Mouse (Mus musculus): ENCODE data around the gene Bpifb6. TPM values are rescaled to one million over a fixed set of nuclear protein-coding genes. Genes with fewer than 3 reads are reported as not detected.

Gene Bpifb6
- polyA plus RNA-seq, 1 experiment from 2014 or later: 0.12 TPM

DNA sequence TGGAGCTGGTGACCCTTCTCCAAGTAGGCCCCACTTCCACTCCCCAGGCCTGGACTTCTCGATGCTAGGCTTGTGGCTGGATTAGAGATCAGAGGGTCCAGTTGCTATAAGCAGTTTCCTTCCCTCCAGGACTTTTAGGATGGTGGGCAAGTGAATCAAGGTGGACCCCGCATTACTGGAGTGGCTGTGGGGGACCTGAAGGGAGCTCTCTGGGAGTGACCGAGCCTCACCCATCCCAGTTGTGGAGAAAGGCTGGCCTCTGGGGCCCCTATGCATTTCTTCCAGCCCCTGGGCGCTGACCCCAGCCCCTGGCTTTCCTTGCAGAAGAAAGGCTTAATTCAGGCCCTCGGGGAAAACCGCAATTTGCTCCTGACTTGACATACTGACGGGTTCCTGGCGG, 17.7 kb downstream of the Bpifb6 start, which contains the start of gene Bpifb3:
Bpifb3 (plus strand) TSS at position 301 of the 400 bp plus-strand sequence.
- WGBS: 67% methylated on average over 8 of the region's 8 CpGs
- ATAC-seq (ENCODE audit: low FRiP score, low read depth): no peak
- H3K9me3 ChIP-seq: no peaks in the 10 kb centered on the region

DNA sequence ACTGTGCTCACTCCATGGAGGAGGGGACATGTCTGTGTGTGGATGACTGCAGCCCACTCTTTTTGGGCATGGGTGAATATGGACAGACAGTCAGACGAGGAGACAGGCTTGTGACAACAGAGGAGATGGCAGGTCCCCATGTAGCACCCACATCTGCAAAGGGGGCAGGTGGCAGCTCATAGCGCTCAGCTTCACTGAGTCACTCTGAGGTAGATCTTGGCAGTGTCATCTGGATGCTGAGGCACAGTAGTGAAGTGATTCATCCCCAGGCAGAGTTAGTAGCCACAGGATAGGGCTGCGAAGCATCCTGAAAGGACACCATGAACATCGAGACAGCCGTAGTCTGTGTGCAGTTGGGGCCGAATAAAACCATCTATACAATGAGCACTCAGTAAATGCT, 21.1 kb downstream of the Bpifb6 start:
- Histone ChIP-seq H3K9ac (no peak overlapping the region), H3K4me1 (replicated peaks) (no peaks in the 10 kb centered on the region), H3K27ac (replicated peaks) (no peak overlapping the region), H3K4me3 (no peak overlapping the region), H3K9me3 (no peaks in the 10 kb centered on the region), H3K36me3 (no peaks in the 10 kb centered on the region), H3K4me2 (no peak overlapping the region), H3K27me3 (no peaks in the 10 kb centered on the region)
- WGBS: 91% methylated on average over 6 of the region's 6 CpGs
- ATAC-seq (ENCODE audit: low FRiP score, low read depth): no peak

More for the DNA sequence above, 17.7 kb downstream of the Bpifb6 start, which contains the start of gene Bpifb3:
- Histone ChIP-seq H3K4me2 (no peak within 1 kb of the TSS), H3K9ac (no peak within 1 kb of the TSS), H3K4me3 (no peak within 1 kb of the TSS), H3K4me1 (replicated peaks) (no peaks in the 10 kb centered on the region), H3K27ac (replicated peaks) (no peak within 1 kb of the TSS), H3K36me3 (no peaks in the 10 kb centered on the region), H3K27me3 (no peaks in the 10 kb centered on the region)

DNA sequence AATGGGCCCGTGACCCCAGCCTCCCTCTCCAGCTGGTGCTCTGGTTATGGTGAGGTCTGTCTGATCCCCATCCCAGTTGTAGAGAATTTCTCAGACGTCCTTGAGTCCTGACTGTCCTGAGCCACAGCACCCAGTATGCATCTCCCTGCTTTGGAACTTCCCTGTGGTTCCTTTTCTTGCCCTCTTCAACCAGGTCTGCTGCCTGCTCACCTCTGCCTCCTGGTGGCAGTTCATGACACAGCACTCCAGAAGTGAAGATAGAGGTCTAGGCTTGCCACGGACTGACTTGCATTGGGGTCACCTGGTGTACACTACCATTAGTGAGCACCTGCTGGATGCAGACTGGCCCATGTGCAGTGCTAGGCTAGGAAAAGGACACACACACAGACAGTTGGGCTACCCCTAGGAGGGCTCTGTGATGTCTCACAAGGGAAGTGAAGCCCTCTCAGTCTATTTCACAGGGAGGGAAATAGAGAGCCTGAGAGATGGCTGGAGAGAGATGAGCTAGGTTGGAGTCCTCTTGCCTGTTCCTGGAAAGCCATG, 29.8 kb downstream of the Bpifb6 start:
- Histone ChIP-seq H3K9me3 (no peaks in the 10 kb centered on the region), H3K9ac (no peak overlapping the region), H3K4me3 (no peak overlapping the region), H3K36me3 (no peaks in the 10 kb centered on the region), H3K27ac (replicated peaks) (no peak overlapping the region), H3K4me1 (replicated peaks) (peaks cover 7% of the 10 kb centered on the region), H3K4me2 (no peak overlapping the region), H3K27me3 (no peaks in the 10 kb centered on the region)
- 48% methylated on average over 3 of the region's 3 CpGs for WGBS
- ATAC-seq (ENCODE audit: low FRiP score, low read depth): no peak

DNA sequence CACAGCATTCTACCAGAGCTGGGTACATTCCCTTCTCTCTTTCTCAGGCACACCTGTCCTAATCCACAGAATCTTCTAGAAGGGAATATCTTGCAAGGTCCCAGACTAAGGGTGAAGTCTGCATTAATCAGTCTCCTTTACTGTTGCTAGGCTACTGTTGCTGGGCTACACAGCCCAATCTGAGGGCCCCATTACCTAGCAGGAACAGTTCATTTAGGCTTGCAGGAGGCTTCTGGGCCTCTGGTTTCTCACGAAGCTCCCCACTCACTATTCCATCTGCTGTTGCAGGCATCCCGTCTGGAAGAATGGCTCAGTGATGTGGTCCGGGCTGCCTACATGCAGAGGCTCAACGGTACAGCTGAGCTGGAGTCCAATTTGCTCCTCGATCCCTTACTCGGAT, 30.9 kb downstream of the Bpifb6 start:
- no peaks in the 10 kb centered on the region for H3K9me3 ChIP-seq
- 43% methylated on average over 6 of the region's 6 CpGs for WGBS
- no peak overlapping the region for H3K27ac ChIP-seq (replicated peaks)
- no peak overlapping the region for H3K4me2 ChIP-seq
- no peak overlapping the region for H3K4me3 ChIP-seq
- no peak overlapping the region for H3K9ac ChIP-seq
- peak; percentile 54; the same call in 1 of the 2 replicates for ATAC-seq (ENCODE audit: low FRiP score, low read depth)
- peaks cover 7% of the 10 kb centered on the region for H3K4me1 ChIP-seq (replicated peaks)
- H3K27me3 ChIP-seq: no peaks in the 10 kb centered on the region
- H3K36me3 ChIP-seq: no peaks in the 10 kb centered on the region

DNA sequence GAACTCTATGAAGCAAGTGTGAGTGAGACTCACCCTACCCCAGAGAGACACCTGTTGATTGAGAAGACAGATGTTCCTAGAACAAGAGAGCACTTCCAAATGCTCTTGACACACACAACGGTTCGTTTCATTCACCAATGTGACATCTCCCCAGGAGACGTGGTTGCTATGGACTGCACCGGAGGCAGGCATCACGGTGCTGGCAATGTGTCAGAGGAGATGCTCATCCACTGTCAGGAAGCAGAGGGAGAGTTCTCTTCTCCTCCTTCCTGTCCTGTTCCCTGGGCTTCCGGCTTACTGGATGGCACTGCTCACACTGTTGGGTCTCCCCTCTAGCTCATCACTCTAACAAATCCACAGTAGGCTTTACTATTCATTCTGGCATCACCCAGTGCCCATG, 33.1 kb downstream of the Bpifb6 start:
- H3K4me1 ChIP-seq (replicated peaks): peaks cover 7% of the 10 kb centered on the region
- H3K4me2 ChIP-seq: no peak overlapping the region
- no peak overlapping the region for H3K4me3 ChIP-seq
- 37% methylated on average over 6 of the region's 6 CpGs for WGBS
- no peak overlapping the region for H3K27ac ChIP-seq (replicated peaks)
- H3K9me3 ChIP-seq: no peaks in the 10 kb centered on the region
- no peaks in the 10 kb centered on the region for H3K27me3 ChIP-seq
- no peaks in the 10 kb centered on the region for H3K36me3 ChIP-seq
- no peak for ATAC-seq (ENCODE audit: low FRiP score, low read depth)
- H3K9ac ChIP-seq: no peak overlapping the region

DNA sequence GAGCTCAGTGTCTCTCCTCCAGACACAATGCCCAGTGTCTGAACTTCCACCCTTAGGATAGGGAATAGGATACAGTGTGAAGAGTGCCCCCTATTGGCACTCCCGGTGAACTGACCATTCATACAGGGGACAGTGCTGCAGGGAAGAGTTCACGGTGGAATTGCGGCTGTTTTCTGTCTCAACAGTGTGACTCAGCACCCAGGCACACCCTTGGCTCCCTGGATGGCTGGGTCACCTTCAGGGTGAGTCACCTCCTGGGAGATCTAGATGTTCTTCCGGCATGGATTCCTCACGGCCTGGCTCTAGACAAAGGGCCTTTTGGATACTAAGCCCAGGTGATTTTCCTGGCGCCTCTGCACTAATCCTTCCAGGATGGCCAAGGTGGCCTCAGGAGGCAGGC, 35.2 kb downstream of the Bpifb6 start:
- ATAC-seq (ENCODE audit: low FRiP score, low read depth): no peak
- 95% methylated on average over 6 of the region's 6 CpGs for WGBS
- Histone ChIP-seq H3K4me2 (no peak overlapping the region), H3K36me3 (no peaks in the 10 kb centered on the region), H3K4me3 (no peak overlapping the region), H3K4me1 (replicated peaks) (peaks cover 7% of the 10 kb centered on the region), H3K9ac (no peak overlapping the region), H3K27me3 (no peaks in the 10 kb centered on the region), H3K27ac (replicated peaks) (no peak overlapping the region), H3K9me3 (no peaks in the 10 kb centered on the region)

DNA sequence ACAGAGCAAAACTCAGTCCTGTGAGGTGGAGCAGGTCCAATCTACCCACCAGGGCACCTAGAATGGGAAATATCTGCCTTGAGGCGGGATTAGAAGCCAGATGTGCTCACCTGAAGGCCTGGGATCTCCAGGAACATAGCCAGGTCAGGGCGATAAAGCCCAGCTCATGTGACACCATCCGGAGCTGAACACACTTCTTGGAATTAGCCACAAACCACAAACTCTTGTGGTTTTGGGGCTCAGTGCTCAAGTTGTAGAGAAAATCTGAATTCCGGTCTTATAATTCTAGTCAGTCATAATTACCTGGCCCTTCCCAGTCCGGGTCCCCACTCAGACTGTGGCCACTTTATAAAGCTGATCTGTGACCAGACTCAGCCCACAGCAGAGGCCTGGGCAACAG, 37.7 kb downstream of the Bpifb6 start, which contains the start of gene Bpifb4:
Bpifb4 (plus strand) TSS at position 370 of the 400 bp plus-strand sequence.
- H3K4me1 ChIP-seq (replicated peaks): no peaks in the 10 kb centered on the region
- no peak within 1 kb of the TSS for H3K4me2 ChIP-seq
- no peak for ATAC-seq (ENCODE audit: low FRiP score, low read depth)
- no peaks in the 10 kb centered on the region for H3K36me3 ChIP-seq
- H3K4me3 ChIP-seq: no peak within 1 kb of the TSS
- 94% methylated on average over 5 of the region's 5 CpGs for WGBS
- H3K9ac ChIP-seq: no peak within 1 kb of the TSS
- H3K27me3 ChIP-seq: no peaks in the 10 kb centered on the region
- no peak within 1 kb of the TSS for H3K27ac ChIP-seq (replicated peaks)
- no peaks in the 10 kb centered on the region for H3K9me3 ChIP-seq

DNA sequence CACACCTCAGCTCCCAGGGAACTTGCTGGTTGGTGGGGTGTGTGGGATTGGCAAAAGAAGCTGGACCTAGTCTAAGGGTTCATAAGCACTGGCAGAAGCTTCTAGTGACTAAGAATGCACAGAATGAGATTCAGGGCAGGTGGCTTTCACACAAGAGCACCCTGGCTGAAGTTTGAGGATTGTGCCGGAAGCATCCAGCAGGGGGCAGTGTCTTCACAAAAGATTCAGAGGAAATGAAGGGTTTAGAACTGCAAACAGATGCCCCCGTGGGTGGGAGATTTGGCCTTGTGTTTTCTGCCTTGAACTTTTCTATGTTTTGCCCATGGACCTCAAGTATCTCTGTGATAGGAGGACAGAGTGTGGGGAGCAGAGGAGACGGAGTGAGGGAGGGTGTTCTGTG, 43.3 kb downstream of the Bpifb6 start:
- Histone ChIP-seq H3K4me2 (no peak overlapping the region), H3K4me1 (replicated peaks) (no peaks in the 10 kb centered on the region), H3K4me3 (no peak overlapping the region), H3K9me3 (no peaks in the 10 kb centered on the region), H3K27me3 (no peaks in the 10 kb centered on the region), H3K36me3 (no peaks in the 10 kb centered on the region), H3K27ac (replicated peaks) (no peak overlapping the region), H3K9ac (no peak overlapping the region)
- WGBS: 40% methylated on average over 3 of the region's 3 CpGs
- no peak for ATAC-seq (ENCODE audit: low FRiP score, low read depth)

DNA sequence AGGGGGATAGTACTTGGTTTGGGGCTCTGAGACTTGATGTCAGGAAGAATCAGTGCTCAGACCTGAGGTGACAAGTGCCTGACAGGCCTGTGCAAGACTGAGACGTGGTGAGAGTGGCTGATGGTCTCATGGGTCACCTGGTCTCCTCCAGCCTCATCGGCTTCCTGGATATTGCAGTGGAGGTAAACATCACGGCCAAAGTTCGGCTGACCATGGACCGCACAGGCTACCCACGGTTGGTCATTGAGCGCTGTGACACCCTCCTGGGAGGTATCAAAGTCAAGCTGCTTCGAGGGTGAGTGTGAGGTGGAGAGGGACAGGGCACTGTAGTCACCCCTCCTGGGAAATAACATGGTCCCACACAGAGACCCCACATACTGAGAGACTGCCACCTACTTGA, 44.4 kb downstream of the Bpifb6 start:
- Histone ChIP-seq H3K4me1 (replicated peaks) (no peaks in the 10 kb centered on the region), H3K27me3 (no peaks in the 10 kb centered on the region), H3K9me3 (no peaks in the 10 kb centered on the region), H3K4me2 (no peak overlapping the region), H3K27ac (replicated peaks) (no peak overlapping the region), H3K9ac (no peak overlapping the region), H3K4me3 (no peak overlapping the region), H3K36me3 (no peaks in the 10 kb centered on the region)
- 90% methylated on average over 8 of the region's 8 CpGs for WGBS
- ATAC-seq (ENCODE audit: low FRiP score, low read depth): no peak

DNA sequence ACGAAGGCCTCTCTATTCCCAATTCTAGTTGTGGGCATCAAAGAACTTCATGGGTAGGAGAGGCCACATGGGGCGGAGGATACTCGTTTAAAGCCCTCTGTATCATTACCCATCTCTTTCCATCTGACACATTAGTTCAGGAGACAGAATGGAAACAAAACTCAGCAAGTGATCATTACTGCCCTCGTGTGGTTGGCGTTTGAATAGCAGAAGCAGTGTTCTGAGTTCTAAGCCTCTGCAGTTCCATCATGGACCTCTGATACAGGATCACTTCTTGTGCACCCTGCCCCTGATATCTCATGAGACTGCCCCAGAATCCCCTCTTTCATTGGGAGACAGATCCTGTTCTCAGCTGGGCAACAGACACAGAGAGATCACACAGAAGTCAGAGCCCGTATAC, 52.7 kb downstream of the Bpifb6 start:
- no peak overlapping the region for H3K27ac ChIP-seq (replicated peaks)
- no peaks in the 10 kb centered on the region for H3K4me1 ChIP-seq (replicated peaks)
- 31% methylated on average over 6 of the region's 6 CpGs for WGBS
- H3K36me3 ChIP-seq: no peaks in the 10 kb centered on the region
- no peaks in the 10 kb centered on the region for H3K27me3 ChIP-seq
- no peak overlapping the region for H3K4me3 ChIP-seq
- no peaks in the 10 kb centered on the region for H3K9me3 ChIP-seq
- ATAC-seq (ENCODE audit: low FRiP score, low read depth): no peak
- H3K4me2 ChIP-seq: no peak overlapping the region
- H3K9ac ChIP-seq: no peak overlapping the region

DNA sequence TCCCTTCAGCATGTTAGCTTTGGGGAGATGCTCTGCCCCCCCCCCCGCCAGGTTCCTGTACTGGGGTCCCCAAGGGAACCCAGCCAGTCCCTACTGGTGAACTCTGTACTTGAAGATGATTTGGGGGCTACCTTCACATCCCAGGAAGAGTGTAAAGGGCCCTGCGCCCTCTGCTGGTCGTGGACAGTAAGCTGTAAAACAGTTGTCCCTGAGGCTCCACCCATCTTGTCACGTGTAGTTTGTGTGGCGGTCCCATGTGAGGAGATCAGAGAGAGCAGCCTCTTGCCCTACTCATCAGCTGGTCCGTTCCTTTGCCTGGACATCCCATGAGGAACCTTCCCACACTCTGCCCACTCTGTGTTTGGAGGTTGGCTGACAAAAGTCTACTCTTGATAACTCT, 53.6 kb downstream of the Bpifb6 start:
- 9% methylated on average over 6 of the region's 6 CpGs for WGBS
- peak overlapping the region; percentile 33 for H3K4me2 ChIP-seq

More for the DNA sequence above, 53.6 kb downstream of the Bpifb6 start:
- Histone ChIP-seq H3K4me3 (no peak overlapping the region), H3K36me3 (no peaks in the 10 kb centered on the region), H3K27me3 (no peaks in the 10 kb centered on the region), H3K9me3 (no peaks in the 10 kb centered on the region), H3K27ac (replicated peaks) (no peak overlapping the region), H3K4me1 (replicated peaks) (no peaks in the 10 kb centered on the region), H3K9ac (no peak overlapping the region)
- no peak for ATAC-seq (ENCODE audit: low FRiP score, low read depth)
